Mouse (Mus musculus) megakaryocyte, embryonic 14.5 days (primary cell): ENCODE data around the gene Cd84.

Experiments
- FLI1 ChIP-seq: IDR thresholded peaks from 2 replicates; pipeline ENCODE4 v1.6.1; 2012; ENCODE audit warnings: low read length, inconsistent platforms, mixed read lengths
- GATA1 ChIP-seq: IDR thresholded peaks from 3 replicates; pipeline ENCODE4 v1.6.1; 2012; ENCODE audit warnings: mixed read lengths, low read length, inconsistent platforms, borderline replicate concordance

DNA sequence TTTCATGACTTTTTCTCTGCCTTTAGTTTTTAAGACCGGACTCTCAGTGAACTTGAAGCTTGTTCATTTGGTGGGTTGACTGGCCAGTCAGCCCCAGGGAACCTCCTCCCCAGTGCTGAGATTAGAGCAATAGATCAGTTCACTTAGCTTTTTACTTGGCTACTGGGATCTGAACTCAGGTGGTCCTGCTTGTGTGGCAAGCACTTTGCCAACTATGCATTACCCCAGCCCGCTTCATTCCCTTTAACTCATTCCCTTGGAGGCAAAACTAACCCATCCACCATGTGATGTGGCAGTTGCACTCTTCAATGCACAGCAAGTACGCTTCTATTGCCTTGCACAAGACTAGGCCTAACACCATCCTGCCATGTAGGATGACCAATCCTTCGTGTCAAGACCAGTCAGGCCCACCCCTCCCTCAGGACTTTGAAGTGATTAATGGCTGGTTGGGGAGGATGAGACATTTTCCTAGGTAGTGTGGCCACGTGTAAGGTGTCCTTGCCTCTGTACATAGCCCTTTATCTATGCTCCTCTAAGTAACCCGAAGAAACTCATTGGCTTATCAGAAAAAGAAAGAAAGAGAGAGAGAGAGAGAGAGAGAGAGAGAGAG, 80.5 kb downstream of the Cd84 start:
- TF ChIP-seq GATA1 (no peak), FLI1 (no peak)
